Mouse (Mus musculus) liver, embryonic 16.5 days (tissue): Measurements from ENCODE around the gene Scn1b. TPM values are rescaled to one million over a fixed set of nuclear protein-coding genes. Genes with fewer than 3 reads are reported as not detected.

Experiments used
- ATAC-seq: fragments of 200-750 bp; cut with Nextera tagmentation; 2 replicates; pipeline ENCODE4 v1.8.0; 2017; ENCODE audit warnings: low read depth, mild to moderate bottlenecking, moderate number of reproducible peaks, moderate library complexity
- H3K27ac ChIP-seq: fragments of 300-500 bp; sonication (generic); 2 replicates; pipeline ENCODE4 v1.5.1; 2014; ENCODE audit warnings: mild to moderate bottlenecking, low read length
- H3K27me3 ChIP-seq: fragments of 300-500 bp; sonication (generic); 2 replicates; pipeline ENCODE4 v1.6.1; 2014; ENCODE audit warnings: low read depth, low read length, mixed read lengths; ENCODE audit not compliant: control insufficient read depth, insufficient read depth
- H3K36me3 ChIP-seq: fragments of 300-500 bp; sonication (generic); 2 replicates; pipeline ENCODE4 v1.6.1; 2014; ENCODE audit warnings: mild to moderate bottlenecking; ENCODE audit not compliant: control insufficient read depth, insufficient read depth
- H3K4me1 ChIP-seq: fragments of 300-500 bp; sonication (generic); 2 replicates; pipeline ENCODE4 v1.6.1; 2014; ENCODE audit warnings: low read depth, low read length, mixed read lengths; ENCODE audit not compliant: control insufficient read depth
- H3K4me2 ChIP-seq: fragments of 300-500 bp; sonication (generic); 2 replicates; pipeline ENCODE4 v1.6.1; 2014; ENCODE audit warnings: low read depth, low read length, mixed read lengths
- H3K4me3 ChIP-seq: fragments of 300-500 bp; sonication (generic); 2 replicates; pipeline ENCODE4 v1.5.1; 2014; ENCODE audit warnings: low read depth, mild to moderate bottlenecking, low read length
- H3K9ac ChIP-seq: fragments of 300-500 bp; sonication (generic); 2 replicates; pipeline ENCODE4 v1.6.1; 2014; ENCODE audit warnings: low read depth, low read length
- H3K9me3 ChIP-seq: fragments of 300-500 bp; sonication (generic); replicated peaks from 2 replicates; pipeline ENCODE4 v1.6.1; 2016; ENCODE audit warnings: low read length; ENCODE audit not compliant: control insufficient read depth
- WGBS: fragments of 180-500 bp; shearing (Covaris S2); extraction: QIAGEN DNeasy Blood & Tissue Kit; methylation state at CpG from one replicate; pipeline ENCODE4 v1.1.7; 2014; ENCODE audit not compliant: insufficient replicate concordance; 5-methylcytosine and 5-hydroxymethylcytosine counted together
- polyA plus RNA-seq: library from polyadenylated mRNA; unstranded; fragments of >200 nt; fragmentation: Nextera tagmentation; extraction: Ambion mirVana; gene quantifications from 2 replicates; pipeline ENCODE4 v1.2.1, GENCODE M21; 2015

Scn1b gene
- polyA plus RNA-seq, 1 experiment from 2014 or later: 0.76 TPM

DNA sequence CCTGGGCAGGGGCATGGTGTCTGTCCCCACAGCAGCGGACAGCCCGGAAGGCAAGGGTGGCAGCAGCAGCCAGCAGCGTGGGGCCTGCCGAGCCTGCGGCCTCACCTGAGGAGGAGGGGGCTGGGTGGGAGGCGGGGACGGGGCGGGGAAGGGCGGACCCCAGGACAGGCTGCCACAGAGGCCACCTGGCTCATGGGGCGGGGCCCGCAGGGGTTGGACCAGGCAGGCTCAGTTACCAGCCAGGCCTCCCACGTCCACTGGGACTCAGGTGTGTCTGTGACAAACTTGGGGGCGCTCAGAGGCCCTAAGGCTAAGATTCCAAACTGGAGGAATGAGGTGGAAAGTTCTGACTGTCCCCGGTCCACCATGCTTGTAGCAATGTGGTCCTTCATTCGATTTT lies 11.6 kb downstream of the Scn1b start, which contains the start of gene Hpn:
Hpn (minus strand) TSS at position 109 of the 400 bp plus-strand sequence.
- Histone ChIP-seq H3K9me3 (no peaks in the 10 kb centered on the region), H3K27me3 (no peaks in the 10 kb centered on the region), H3K4me2 (peak within 1 kb of the TSS; percentile 25), H3K36me3 (no peaks in the 10 kb centered on the region), H3K27ac (peak within 1 kb of the TSS; percentile 86), H3K9ac (peak within 1 kb of the TSS; percentile 50), H3K4me1 (peaks cover 16% of the 10 kb centered on the region), H3K4me3 (peak within 1 kb of the TSS; percentile 55)
- peak; percentile 85 for ATAC-seq
- 24% methylated on average over 15 of the region's 15 CpGs for WGBS

GRCm38 (mm10) chr7:31114646-31115045 lies 12.2 kb downstream of the Scn1b start:
- ATAC-seq: peak; percentile 33
- peaks cover 16% of the 10 kb centered on the region for H3K4me1 ChIP-seq
- peak overlapping the region; percentile 50 for H3K9ac ChIP-seq
- H3K4me2 ChIP-seq: peak overlapping the region; percentile 3; the same call in 1 of the 2 replicates
- no peaks in the 10 kb centered on the region for H3K9me3 ChIP-seq
- no peaks in the 10 kb centered on the region for H3K27me3 ChIP-seq
- 54% methylated on average over 10 of the region's 10 CpGs for WGBS
- H3K36me3 ChIP-seq: no peaks in the 10 kb centered on the region
- peak overlapping the region; percentile 86 for H3K27ac ChIP-seq
- H3K4me3 ChIP-seq: peak overlapping the region; percentile 55

DNA sequence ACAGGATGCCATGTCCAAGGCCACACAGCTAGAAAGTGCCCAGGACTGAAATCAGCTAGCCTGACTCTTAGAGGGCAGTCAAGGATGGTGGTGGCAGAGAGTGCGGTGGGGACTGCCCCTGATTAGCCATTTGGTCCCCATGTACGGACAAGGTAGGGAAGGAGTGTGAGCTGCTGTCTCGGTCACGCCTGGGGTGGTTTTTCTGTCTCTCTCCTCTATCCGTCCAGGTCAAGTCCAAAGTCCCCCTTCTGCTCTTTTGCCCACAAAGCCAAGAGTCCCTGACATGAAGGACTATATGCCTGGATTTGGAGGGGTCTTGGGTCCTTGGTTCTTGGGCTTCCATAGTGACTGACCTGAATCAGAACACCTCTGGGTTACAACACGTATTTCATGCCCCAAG lies 13.0 kb downstream of the Scn1b start:
- Histone ChIP-seq H3K4me3 (peak overlapping the region; percentile 55), H3K36me3 (no peaks in the 10 kb centered on the region), H3K27ac (0 out of 2 replicates have a peak overlapping the region, but pooled peaks have one; percentile 1), H3K9ac (no peak overlapping the region), H3K4me1 (peaks cover 16% of the 10 kb centered on the region), H3K27me3 (no peaks in the 10 kb centered on the region), H3K4me2 (peak overlapping the region; percentile 25), H3K9me3 (no peaks in the 10 kb centered on the region)
- WGBS: 57% methylated on average over 6 of the region's 6 CpGs
- no peak for ATAC-seq

DNA sequence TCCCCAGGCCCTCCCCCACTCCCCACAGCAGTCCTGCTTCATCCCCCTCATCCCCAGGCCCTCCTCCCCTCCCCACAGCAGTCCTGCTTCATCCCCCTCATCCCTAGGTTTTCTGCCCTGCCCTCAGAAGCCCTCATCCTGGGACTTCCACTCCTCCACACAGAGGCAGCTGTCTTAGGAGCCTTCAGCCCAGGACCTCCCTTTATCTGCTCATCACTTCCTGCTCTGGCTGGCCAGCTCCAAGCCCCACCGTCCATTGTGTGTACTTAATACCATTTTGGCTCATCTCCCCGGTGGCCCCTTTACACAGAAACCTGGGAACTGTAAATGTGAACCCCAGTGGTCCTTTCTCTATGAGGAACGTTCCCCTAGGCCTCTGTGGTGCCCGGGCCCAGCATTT lies 14.8 kb downstream of the Scn1b start:
- H3K9me3 ChIP-seq: no peaks in the 10 kb centered on the region
- no peak overlapping the region for H3K27ac ChIP-seq
- no peak for ATAC-seq
- H3K27me3 ChIP-seq: no peaks in the 10 kb centered on the region
- no peak overlapping the region for H3K4me2 ChIP-seq
- no peaks in the 10 kb centered on the region for H3K36me3 ChIP-seq
- peaks cover 16% of the 10 kb centered on the region for H3K4me1 ChIP-seq
- H3K9ac ChIP-seq: no peak overlapping the region
- WGBS: 26% methylated on average over 4 of the region's 4 CpGs
- no peak overlapping the region for H3K4me3 ChIP-seq

GRCm38 (mm10) chr7:31110861-31111385 lies 15.9 kb downstream of the Scn1b start:
- WGBS: 37% methylated on average over 15 of the region's 15 CpGs
- Histone ChIP-seq H3K4me1 (peaks cover 12% of the 10 kb centered on the region), H3K27ac (no peak overlapping the region), H3K27me3 (no peaks in the 10 kb centered on the region), H3K9me3 (no peaks in the 10 kb centered on the region), H3K4me3 (no peak overlapping the region), H3K4me2 (no peak overlapping the region), H3K9ac (no peak overlapping the region), H3K36me3 (no peaks in the 10 kb centered on the region)
- no peak for ATAC-seq

DNA sequence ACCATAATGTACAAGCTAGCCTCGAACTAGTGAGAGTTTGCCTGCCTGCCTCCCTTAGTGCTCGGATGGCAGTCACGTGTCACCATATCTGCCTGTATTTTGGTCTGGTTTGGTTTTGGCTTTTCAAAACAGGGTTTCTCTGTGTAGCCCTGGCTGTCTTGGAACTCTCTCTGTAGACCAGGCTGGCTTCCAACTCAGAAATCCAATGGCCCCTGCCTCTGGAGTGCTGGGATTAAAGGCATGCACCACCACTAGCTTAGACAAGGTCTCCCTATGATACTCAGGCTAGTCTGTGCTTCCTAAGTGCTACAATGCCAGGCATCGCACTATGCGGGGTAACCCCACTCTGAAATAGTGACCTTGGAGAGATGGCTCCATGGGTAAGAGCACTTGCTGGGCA lies 17.0 kb downstream of the Scn1b start:
- 66% methylated on average over 5 of the region's 5 CpGs for WGBS
- H3K27me3 ChIP-seq: no peaks in the 10 kb centered on the region

GRCm38 (mm10) chr7:31109091-31109490 lies 17.7 kb downstream of the Scn1b start:
- no peak for ATAC-seq
- Histone ChIP-seq H3K9ac (no peak overlapping the region), H3K4me1 (peaks cover 9% of the 10 kb centered on the region), H3K9me3 (no peaks in the 10 kb centered on the region), H3K4me3 (no peak overlapping the region), H3K4me2 (no peak overlapping the region), H3K36me3 (no peaks in the 10 kb centered on the region), H3K27ac (no peak overlapping the region), H3K27me3 (no peaks in the 10 kb centered on the region)
- WGBS: 39% methylated on average over 7 of the region's 7 CpGs

More for the DNA sequence above, 17.0 kb downstream of the Scn1b start:
- Histone ChIP-seq H3K27ac (no peak overlapping the region), H3K9me3 (no peaks in the 10 kb centered on the region), H3K36me3 (no peaks in the 10 kb centered on the region), H3K4me3 (no peak overlapping the region), H3K9ac (no peak overlapping the region), H3K4me1 (peaks cover 9% of the 10 kb centered on the region), H3K4me2 (no peak overlapping the region)
- no peak for ATAC-seq

DNA sequence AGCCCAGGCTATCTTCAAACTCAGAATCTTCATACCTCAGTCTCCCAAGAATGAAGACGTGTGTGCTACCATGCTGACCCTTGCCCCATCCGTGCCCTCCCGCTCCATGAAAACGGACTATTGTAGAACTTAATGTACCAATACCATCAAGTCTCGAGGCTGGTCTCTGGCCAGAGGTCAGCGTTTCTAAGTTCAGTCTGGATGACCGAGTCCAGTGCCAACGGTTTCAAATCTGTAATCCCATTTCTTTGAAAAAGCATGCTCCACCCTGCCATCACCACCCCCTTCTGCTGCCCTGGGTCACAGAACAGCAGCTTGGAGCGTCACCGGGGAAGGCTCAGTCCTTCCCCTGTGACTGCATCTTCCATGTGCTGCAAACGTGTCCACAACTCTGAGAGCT lies 19.0 kb downstream of the Scn1b start:
- no peak for ATAC-seq
- no peak overlapping the region for H3K4me2 ChIP-seq
- H3K9me3 ChIP-seq: no peaks in the 10 kb centered on the region
- H3K4me3 ChIP-seq: no peak overlapping the region
- 71% methylated on average over 11 of the region's 11 CpGs for WGBS
- no peak overlapping the region for H3K9ac ChIP-seq
- no peak overlapping the region for H3K27ac ChIP-seq
- H3K4me1 ChIP-seq: peaks cover 9% of the 10 kb centered on the region
- H3K27me3 ChIP-seq: no peaks in the 10 kb centered on the region
- no peaks in the 10 kb centered on the region for H3K36me3 ChIP-seq

- Histone ChIP-seq H3K9me3 (no peaks in the 10 kb centered on the region), H3K4me1 (peaks cover 6% of the 10 kb centered on the region), H3K4me3 (no peak overlapping the region), H3K36me3 (no peaks in the 10 kb centered on the region), H3K4me2 (no peak overlapping the region), H3K27ac (no peak overlapping the region), H3K9ac (no peak overlapping the region), H3K27me3 (no peaks in the 10 kb centered on the region)
- 30% methylated on average over 3 of the region's 3 CpGs for WGBS
- ATAC-seq: no peak
These were observed 20.6 kb downstream of the Scn1b start for GRCm38 (mm10) chr7:31106166-31106565.
